8 mouse cellular contexts compared by ENCODE assay signal in genomic region chr5:76304452-76305341, GRCm38 (mm10). TPM values are rescaled to one million over a fixed set of nuclear protein-coding genes. Genes with fewer than 3 reads are reported as not detected.
DNase-seq lines count a peak whose midpoint lies in the region; ATAC-seq and TF ChIP-seq lines count a peak whose summit lies in the region.

Gene Clock (minus strand): TSS chr5:76304792.

- H3K4me3 ChIP-seq in heart, embryonic 13.5 days, result peak within 1 kb of the TSS; percentile 93
- H3K4me3 ChIP-seq in liver, embryonic 12.5 days, result peak within 1 kb of the TSS; percentile 80

- H3K9me3 ChIP-seq in heart, embryonic 13.5 days, result no peaks in the 10 kb centered on the region
- no peaks in the 10 kb centered on the region for H3K9me3 ChIP-seq in liver, embryonic 12.5 days (replicated peaks)

- peak within 1 kb of the TSS; percentile 98 for H3K9ac ChIP-seq in heart, embryonic 13.5 days
- H3K9ac ChIP-seq in liver, embryonic 12.5 days, result peak within 1 kb of the TSS; percentile 89

- peaks cover 19% of the 10 kb centered on the region for H3K4me1 ChIP-seq in heart, embryonic 13.5 days
- H3K4me1 ChIP-seq in liver, embryonic 12.5 days, result peaks cover 23% of the 10 kb centered on the region

- H3K4me2 ChIP-seq in heart, embryonic 13.5 days, result peak within 1 kb of the TSS; percentile 93
- H3K4me2 ChIP-seq in liver, embryonic 12.5 days, result peak within 1 kb of the TSS; percentile 97

- peak; percentile 74 for ATAC-seq in heart, embryonic 13.5 days (ENCODE audit: extremely low read depth, insufficient number of reproducible peaks, low FRiP score, low TSS enrichment)
- peak; percentile 79 for ATAC-seq in liver, embryonic 12.5 days

- no peaks in the 10 kb centered on the region for H3K27me3 ChIP-seq in heart, embryonic 13.5 days (replicated peaks)
- H3K27me3 ChIP-seq in liver, embryonic 12.5 days (replicated peaks), result peaks cover 24% of the 10 kb centered on the region
- H3K27me3 ChIP-seq in splenic B cell, adult 2 months (ENCODE audit: control insufficient read depth, insufficient read depth, low read length, poor library complexity, severe bottlenecking), result no peaks in the 10 kb centered on the region

- peak within 1 kb of the TSS; percentile 98 for H3K27ac ChIP-seq in heart, embryonic 13.5 days (replicated peaks)
- H3K27ac ChIP-seq in liver, embryonic 12.5 days, result peak within 1 kb of the TSS; percentile 83

- peak; percentile 66 for TF ChIP-seq POLR2A in brain, embryonic 14.5 days (IDR thresholded peaks at IDR 0.05; ENCODE audit: borderline replicate concordance, extremely low read depth, insufficient read depth, insufficient read length, poor library complexity, severe bottlenecking)

- no peaks in the 10 kb centered on the region for H3K36me3 ChIP-seq in heart, embryonic 13.5 days
- no peaks in the 10 kb centered on the region for H3K36me3 ChIP-seq in liver, embryonic 12.5 days
- no peaks in the 10 kb centered on the region for H3K36me3 ChIP-seq in splenic B cell, adult 2 months (ENCODE audit: control insufficient read depth, insufficient read depth, low read length, poor library complexity, severe bottlenecking)

- WGBS in heart, embryonic 13.5 days, result under 1% methylated on average over 101 of the region's 104 CpGs
- under 1% methylated on average over 93 of the region's 104 CpGs for WGBS in liver, embryonic 12.5 days (ENCODE audit: insufficient replicate concordance)

- no peak for TF ChIP-seq CTCF in brain, embryonic 14.5 days (IDR thresholded peaks at IDR 0.05; ENCODE audit: borderline replicate concordance, extremely low read depth, insufficient read depth, insufficient read length)

- peak; percentile 90 for DNase-seq in CD4-positive helper T cell, adult 2 months (ENCODE audit: low read depth, low spot score)
- DNase-seq in brain, embryonic 14.5 days (ENCODE audit: low read depth), result peak; percentile 95
- DNase-seq in fibroblast of lung, adult 2 months (ENCODE audit: low read depth), result peak; percentile 49
- peak; percentile 94 for DNase-seq in kidney, postnatal 10 days
- peak; percentile 88 for DNase-seq in naive thymus-derived CD4-positive, alpha-beta T cell, adult 2 months (ENCODE audit: low read depth)
- peak; percentile 88 for DNase-seq in splenic B cell, adult 2 months (ENCODE audit: low read depth, low spot score)

RNA-seq across cellular contexts. Expression of gene Clock, which starts in this region (rescaled TPM):
- polyA plus RNA-seq in brain, embryonic 14.5 days (2012; rRNA removed), result 13.6 and 16.3 TPM in 2 replicates
- polyA plus RNA-seq in heart, embryonic 13.5 days (2015; fragmentation: Nextera tagmentation; extraction: Ambion mirVana), result 8.3 and 8.4 TPM in 2 replicates
- polyA plus RNA-seq in liver, embryonic 12.5 days (2016; fragmentation: Nextera tagmentation; extraction: Ambion mirVana), result 3.6 and 4.1 TPM in 2 replicates

Comparison
In these comparisons a context has a peak if more than half of its experiments do, and no peak if none do; other contexts are left out.
1. Peak in every context shown above with its lines: DNase-seq, ATAC-seq, H3K4me3 ChIP-seq and H3K27ac ChIP-seq.